Mouse (Mus musculus): ENCODE measurements around the gene Themis. TPM values are rescaled to one million over a fixed set of nuclear protein-coding genes. Genes with fewer than 3 reads are reported as not detected.
A peak's percentile ranks its signal among the peaks of the same experiment; 100 is the strongest.

Gene Themis
- total RNA-seq, 2 experiments from 2014 or later = 0.36 to 0.66 TPM

- no peak for ATAC-seq (ENCODE audit: poor library complexity, severe bottlenecking)
Measured at GRCm38 (mm10) chr10:28799469-28799868, 131.3 kb downstream of the Themis start.

GRCm38 (mm10) chr10:28805160-28805559, 137.0 kb downstream of the Themis start:
- ATAC-seq (ENCODE audit: poor library complexity, severe bottlenecking) = no peak

GRCm38 (mm10) chr10:28811928-28812570, 143.9 kb downstream of the Themis start:
- no peak for ATAC-seq (ENCODE audit: poor library complexity, severe bottlenecking)

GRCm38 (mm10) chr10:28812571-28812936, 144.4 kb downstream of the Themis start:
- no peak for ATAC-seq (ENCODE audit: poor library complexity, severe bottlenecking)

GRCm38 (mm10) chr10:28816160-28816559, 148.0 kb downstream of the Themis start:
- no peak for ATAC-seq (ENCODE audit: poor library complexity, severe bottlenecking)

GRCm38 (mm10) chr10:28822320-28822719, 154.2 kb downstream of the Themis start:
- ATAC-seq (ENCODE audit: poor library complexity, severe bottlenecking) = no peak

- no peak for ATAC-seq (ENCODE audit: poor library complexity, severe bottlenecking)
Measured at GRCm38 (mm10) chr10:28842605-28843004, 174.4 kb downstream of the Themis start.

- peak; percentile 82 for ATAC-seq (ENCODE audit: poor library complexity, severe bottlenecking)
Measured at GRCm38 (mm10) chr10:28843755-28844717, 175.9 kb downstream of the Themis start.

GRCm38 (mm10) chr10:28856154-28856553, 188.0 kb downstream of the Themis start:
- no peak for ATAC-seq (ENCODE audit: poor library complexity, severe bottlenecking)

GRCm38 (mm10) chr10:28870580-28871354, 202.6 kb downstream of the Themis start:
- no peak for ATAC-seq (ENCODE audit: poor library complexity, severe bottlenecking)

GRCm38 (mm10) chr10:28874605-28875004, 206.4 kb downstream of the Themis start:
- no peak for ATAC-seq (ENCODE audit: poor library complexity, severe bottlenecking)

GRCm38 (mm10) chr10:28887643-28888042, 219.5 kb downstream of the Themis start:
- ATAC-seq (ENCODE audit: poor library complexity, severe bottlenecking) = no peak

- ATAC-seq (ENCODE audit: poor library complexity, severe bottlenecking) = no peak
Measured at GRCm38 (mm10) chr10:28890886-28891285, 222.7 kb downstream of the Themis start.

- ATAC-seq (ENCODE audit: poor library complexity, severe bottlenecking) = no peak
Measured at GRCm38 (mm10) chr10:28898351-28898750, 230.2 kb downstream of the Themis start.
